Mouse (Mus musculus) ZHBTc4 (cell line): ENCODE results near the gene Gtf3a.
A peak's percentile ranks its signal among the peaks of the same experiment; 100 is the strongest.
"Not testable (repeated sequence)": the region's sequence is repeated elsewhere in the genome, so short reads cannot be mapped to it uniquely, and the experiment has no call there.

Experiments
- DNase-seq: peaks from one replicate; pipeline ENCODE4 v3.0.0-alpha.2; 2011; ENCODE audit warnings: low read depth, low spot score

Gtf3a gene

DNA sequence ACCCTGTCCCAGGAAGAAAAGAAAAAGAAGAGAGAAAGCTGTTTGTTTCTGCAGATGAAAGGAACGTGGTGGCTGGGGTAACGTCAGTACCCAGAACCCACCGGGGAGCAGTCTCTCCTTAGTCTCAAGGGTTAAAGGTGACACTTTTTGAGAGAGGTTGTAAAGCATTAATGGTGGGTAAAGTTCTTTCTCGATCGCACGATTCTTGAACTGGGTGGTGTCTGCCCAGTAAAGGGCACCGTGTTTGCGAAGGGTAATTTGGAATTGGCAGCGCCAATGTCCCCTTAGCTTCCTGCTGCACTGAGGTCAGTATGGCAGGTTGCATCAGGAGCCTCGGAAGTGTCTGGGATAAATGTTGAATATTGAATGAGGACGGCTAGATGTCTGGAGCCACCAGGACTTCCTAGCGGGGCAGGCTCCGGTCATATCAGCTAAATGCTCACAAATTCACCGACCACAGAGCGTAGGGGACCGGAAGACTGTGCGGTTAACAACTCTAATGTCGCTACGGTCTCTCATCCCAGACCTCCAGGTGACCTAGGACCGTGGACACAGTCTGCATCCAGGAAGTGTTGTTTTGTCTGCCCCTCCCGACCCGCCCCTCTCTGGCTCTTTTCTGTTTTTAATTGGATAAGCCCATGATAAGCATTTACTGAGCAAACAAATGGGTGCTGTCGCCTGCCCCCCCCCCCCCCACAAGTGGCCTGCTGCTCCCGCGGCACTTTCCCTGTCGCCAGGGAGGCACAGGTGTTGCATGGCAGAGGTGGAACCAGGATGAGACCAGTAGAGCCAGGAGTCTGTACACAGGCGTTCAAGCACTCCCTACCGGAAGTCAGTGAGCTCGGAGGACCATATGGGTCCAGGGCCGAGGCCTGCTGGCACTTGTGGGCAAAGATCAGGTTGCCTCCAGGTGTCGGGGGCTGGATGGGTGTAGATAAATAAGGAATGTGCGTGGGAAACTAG is 10.6 kb upstream of the Gtf3a start:
- no peak for DNase-seq

DNA sequence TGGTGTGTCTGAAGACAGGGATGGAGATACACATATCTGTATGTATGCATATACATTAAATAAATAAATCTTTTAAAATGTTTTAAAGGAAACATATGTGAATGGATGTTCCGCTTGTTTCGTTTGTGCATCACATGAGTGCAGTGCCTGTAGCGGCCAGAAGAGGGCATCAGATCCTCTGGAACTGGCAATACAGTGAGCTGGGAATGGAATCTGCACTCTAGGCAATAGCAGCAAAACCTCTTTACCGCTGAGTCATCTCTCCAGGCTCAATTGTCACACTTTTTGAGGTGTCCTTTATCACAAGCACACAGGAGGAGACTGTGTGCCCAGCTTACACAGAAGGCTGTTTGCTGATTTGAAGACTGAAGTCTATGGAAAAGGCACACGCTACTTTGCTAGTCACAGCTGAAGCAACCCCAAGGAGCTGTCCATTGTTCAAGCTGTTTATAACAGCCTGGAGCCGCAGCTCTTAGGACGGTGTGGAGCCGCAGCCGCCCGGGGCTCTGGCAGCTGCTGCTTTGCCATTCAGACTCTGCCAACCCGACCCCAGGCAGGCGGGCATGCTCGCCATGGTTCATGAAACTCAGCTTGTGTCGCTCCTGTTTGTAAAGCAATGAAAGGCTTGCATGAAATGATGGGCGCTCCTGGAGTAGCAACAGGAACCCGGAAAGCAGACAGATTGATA is 9.2 kb upstream of the Gtf3a start:
- DNase-seq = peak; percentile 91

DNA sequence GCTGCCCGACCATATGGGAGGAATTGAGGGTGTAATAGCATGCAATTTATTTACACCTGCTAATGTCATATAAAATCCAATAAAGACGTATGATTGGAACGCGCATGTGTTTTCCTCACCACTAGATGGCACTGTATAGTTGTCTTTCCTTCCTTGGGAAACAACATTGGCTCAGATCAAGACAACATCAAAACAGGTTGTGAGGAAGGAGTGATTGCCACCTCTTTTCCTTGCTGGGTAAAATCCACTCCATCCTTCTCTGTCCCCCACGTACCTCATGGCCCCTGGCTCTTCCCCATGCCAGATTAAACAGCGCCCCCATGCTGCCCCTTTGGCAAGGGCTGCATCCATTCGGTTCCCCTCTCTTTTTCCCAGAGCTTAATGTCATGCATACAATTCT is 8.2 kb upstream of the Gtf3a start:
- DNase-seq = peak; percentile 72

DNA sequence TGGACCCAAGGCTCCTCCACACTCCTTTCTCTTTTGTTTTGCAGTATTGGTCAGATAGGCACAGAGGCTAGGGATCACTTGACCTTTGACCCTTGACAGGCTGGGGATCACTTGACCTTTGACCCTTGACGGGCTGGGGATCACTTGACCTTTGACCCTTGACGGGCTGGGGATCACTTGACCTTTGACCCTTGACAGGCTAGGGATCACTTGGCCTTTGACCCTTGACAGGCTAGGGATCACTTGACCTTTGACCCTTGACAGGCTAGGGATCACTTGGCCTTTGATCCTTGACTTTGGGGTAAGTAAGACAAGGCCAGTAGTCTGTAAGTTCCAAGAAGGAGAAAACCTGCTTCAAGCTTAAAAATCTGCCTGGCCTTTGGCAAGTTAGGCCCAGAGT is 6.5 kb upstream of the Gtf3a start:
- not testable (repeated sequence) for DNase-seq

DNA sequence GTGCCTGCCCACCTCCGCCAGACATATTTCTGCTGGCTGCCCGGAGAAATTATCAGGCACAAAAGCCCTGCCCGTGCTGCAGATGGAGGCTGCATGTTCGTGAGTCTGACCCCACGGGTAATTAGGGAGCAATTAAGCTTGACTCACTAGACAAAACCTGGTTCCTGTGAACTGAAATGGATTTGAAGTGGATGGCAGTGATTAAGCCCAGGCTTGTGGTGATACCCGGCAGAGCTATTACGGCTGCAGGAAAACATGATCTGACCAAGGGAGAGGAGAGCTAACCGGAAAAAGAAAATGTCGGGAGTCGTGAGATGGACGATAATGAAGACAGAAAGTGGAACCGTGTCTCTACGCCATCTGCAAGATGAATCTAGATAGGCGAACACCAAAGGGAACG is 5.5 kb upstream of the Gtf3a start:
- no peak for DNase-seq

DNA sequence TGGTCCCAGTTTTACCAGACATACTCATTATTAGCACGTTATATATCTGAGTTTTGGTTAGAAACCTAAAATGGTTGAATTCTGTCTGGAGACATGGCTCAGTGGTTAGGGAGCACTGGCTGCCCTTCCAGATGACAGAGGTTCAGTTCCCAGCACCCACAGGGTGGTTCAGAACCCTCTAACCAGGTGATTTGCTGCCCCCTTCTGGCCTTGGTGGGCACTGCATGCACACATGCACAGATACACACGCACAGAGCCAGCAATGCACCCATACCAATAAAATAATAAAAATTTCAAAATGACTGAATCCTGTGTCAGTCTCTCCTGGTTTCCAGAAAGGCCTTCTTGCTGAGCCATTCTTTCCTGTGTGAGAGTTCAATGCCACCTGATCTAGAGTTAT is 3.9 kb upstream of the Gtf3a start:
- DNase-seq = peak; percentile 57

DNA sequence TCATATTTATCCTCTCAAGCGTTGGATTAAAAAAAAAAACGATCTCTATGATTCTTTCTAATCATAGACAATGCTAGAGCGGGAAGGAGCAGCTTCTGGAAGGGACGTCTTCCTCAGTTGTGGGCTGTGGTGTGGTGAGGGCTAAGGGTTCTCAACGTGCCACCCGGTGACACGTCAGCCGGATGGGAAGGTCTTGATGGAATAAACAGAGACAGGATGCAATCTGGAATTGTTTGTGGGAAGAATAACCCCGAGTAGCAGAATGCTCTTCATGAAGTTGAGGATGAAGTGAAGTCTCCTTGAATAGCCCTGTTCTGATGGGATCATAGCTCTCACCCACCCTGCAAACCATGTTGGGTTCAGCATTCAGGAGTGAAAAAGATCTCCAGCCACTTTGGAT is 1.8 kb upstream of the Gtf3a start:
- DNase-seq = no peak

DNA sequence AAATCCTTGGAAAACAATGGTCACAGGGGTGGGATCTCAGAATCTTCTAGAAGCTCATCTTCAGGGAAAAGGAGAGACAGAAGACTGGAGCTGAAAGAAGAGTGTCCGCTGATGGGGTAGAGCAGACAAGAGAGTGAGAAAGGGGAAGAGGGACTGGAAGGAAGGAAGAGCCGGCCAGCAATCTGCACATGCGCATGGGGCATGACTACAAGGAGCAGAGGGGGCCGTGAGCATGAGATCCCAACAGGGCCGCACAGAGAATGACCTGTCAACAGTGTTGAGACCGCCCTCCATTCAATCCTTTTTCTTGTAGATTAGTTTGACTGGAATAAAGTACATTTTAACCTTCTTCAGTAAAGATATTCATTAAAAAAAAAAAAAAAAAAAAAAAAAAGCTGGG is 960 bp upstream of the Gtf3a start:
- DNase-seq = peak; percentile 79

DNA sequence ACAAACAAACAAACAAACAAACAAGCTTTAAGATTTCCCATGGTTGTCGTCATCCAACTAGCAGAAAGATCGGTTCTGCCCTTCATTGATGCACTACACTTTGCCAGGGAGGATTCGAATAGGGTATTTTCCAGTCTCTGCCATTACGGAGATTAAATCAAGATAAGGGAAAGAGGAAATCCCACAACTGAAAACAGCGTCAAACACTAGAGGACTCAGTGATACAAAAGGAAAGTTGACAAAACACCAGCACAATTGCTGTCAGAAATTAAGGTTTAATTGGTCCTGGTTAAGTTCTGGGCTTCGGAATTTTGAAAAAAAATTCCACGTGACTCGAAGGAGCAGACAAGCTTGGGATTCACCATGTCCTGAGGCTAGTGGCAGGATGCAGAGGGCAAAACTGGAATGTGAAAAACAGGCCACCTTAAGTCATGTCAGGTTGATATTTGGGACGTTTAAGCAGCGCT is 383 bp upstream of the Gtf3a start:
- DNase-seq = no peak

DNA sequence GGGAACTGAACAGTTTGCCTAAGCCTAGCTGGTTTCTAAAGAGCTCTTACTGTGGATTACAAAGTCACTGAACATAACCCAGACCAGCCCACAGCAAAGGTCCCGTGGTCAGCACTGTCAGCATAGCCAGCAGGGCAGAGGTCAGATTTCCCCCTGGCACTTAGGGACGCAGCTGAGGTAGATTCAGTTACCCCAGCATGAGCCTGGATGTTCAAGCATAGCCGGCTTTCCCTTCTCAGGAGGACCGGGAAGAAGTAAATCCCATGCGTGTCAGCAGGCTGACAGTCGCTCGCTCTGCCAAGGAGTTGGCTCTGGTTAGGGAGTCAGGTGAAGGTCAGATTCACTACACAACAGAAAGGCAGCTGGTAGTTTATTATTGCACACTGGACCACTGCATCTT is 6.1 kb downstream of the Gtf3a start:
- DNase-seq = no peak

DNA sequence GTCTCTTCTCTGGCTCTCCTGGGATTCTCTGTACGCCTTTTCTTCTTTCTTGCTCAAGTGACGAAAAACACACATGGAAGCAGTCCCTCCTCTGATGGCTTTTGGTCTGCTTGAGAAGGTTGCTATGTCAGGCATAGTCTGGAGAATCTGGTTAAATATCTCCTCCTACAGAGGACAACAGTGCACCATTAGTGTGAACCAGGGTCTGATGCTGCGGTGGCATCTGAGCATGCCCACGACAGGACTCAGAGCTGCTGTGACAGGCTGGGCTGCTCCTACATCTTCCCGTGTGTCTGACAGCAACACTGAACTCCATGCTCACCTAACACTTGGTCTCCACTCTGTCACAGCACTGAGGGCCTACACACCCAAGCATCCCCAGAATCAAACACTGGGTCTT is 7.2 kb downstream of the Gtf3a start:
- DNase-seq = no peak

DNA sequence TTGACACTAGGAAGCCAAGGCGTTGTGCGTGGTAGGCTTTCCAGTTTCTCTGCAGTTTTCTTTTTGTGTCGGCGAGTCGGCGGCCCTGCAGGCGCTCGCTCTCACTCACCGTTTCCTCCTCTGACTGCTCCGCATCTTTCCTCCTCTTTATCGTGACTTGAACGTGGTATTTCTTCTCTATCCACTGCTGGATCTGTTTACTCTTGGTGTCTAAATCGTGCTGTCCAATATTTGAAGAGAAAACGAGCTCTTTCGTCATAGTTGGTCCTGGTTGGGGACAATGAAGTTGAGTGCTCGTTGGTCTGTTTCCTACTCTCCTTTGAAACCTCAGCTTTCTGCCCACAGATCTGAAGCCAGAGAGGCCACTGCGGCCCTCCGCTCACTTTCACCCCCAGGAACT is 8.2 kb downstream of the Gtf3a start:
- DNase-seq = no peak

DNA sequence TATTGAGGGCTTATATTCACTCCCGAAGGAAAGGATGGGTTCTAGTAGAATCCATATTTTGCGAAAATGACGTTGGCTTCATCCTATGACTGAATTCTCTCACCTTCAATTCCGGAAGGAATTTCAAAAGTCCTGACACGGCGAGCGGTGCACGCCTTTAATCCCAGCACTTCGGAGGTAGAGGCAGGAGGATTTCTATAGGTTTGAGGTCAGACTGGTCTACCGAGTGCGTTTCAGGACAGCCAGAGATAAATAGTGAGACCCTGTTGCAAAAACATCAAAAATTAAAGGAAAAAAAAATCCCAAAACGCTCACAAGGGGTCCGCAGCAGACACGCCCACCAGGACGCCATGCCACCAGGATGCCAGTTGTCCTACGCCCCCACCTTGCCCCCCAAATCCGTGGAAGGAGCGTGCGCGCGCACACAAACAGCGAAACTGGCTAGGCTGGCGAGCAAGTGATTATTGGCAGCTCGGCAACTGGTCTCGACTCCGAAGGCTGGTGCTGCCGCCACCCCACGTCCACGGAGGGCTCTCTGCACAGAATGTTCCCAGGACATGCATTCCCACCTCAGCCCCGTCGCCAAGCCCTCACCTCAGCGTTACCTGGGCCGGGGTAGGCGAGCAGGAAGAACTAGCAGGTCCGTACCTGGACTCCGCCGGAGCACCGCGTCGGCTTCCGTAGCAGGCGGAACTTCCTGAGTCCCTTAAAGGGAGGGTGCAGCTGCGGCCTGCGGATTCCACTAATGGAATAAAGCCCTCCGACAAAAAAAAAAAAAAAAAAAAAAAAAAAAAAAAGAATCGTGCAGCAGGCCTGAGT is 14.9 kb downstream of the Gtf3a start, which contains the start of gene Mtif3:
TSS of gene Mtif3 (minus strand) at position 683 of the 819 bp plus-strand sequence.
- DNase-seq = peak; percentile 94

DNA sequence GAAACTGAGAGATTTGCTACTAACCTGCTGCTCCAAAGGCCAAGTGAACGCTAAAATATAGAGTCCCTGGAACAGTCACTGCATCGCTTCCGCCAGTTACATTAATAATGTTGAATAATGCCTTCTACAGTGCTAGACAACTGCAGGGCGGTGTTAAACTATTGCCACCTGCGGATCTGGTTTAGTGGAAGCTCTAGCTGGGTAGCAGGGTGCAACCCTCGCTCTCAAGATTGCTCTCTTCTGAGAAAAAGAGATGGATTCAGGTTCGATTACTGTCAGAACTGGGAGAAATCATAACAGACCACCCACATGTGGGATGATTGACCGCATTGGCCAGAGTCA is 15.5 kb downstream of the Gtf3a start:
- no peak for DNase-seq

DNA sequence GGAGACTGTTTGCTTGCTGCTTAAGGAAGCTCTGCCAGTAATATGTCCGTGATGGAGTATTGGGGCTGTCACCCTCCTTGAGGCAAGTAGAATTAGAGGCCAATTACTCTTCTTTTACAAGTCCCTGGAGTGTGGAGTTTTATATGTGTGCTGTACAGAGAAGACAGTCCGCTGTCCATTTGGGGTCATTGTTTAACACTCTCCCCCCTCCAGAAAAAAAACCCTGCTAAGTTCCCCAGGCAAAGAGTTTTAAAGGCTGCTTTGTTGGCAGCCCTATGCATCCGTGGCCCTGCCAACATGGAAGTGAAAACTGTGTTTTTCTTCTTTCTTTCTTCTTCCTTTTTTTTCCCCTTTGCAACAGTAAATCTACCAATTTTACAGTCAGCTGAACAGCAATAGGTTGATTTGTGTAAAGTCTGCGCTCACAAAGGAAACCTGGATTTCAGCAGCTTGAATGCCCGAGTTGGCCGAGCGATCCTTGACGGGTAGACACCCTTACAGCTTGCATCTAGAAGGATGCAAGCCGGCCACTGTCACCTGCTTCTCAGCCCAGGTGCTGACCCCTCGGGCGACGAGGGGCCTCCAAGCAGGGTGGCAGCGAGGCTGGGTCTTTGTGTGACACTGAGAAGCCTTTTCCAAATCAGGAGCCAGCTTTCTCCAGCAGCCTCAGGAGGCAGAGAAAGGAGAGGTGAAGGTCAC is 20.4 kb downstream of the Gtf3a start:
- no peak for DNase-seq

DNA sequence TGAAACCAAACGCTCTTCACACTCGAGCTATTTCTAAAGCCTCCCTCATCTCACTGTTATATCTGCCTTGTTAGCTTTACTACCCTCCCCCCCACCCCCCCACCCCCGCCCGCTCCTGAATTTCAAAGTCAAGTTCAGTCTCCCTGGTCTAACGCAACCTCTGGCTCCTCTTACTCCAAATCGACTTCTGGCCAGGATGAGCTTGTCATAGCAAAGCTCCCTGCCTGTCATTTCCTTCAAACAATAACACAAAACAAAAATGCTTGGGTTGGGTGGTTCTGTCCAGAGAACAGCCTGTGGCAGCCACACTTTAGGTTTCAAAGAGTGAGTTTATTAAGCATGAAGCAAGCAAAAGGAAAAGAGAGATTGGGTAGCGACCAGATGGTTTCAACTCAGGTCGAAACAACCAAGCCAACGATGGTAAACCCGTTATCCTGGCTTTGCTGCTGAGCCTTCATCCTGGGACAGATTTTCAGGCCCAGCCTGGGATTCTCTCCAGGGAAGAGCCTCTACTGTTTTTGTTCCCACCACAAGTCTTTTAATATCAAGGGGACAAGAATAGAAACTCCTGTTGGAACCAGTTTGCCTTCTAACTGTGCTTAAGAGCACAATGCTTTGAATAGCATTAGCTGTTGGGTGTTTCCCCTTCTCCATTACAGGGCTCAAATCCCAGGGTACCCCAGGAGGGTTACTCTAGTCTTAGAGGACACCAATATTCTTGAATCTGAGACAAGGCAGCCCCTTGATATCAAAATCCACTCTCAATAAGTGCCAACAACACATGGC is 23.5 kb downstream of the Gtf3a start:
- peak; percentile 66 for DNase-seq

DNA sequence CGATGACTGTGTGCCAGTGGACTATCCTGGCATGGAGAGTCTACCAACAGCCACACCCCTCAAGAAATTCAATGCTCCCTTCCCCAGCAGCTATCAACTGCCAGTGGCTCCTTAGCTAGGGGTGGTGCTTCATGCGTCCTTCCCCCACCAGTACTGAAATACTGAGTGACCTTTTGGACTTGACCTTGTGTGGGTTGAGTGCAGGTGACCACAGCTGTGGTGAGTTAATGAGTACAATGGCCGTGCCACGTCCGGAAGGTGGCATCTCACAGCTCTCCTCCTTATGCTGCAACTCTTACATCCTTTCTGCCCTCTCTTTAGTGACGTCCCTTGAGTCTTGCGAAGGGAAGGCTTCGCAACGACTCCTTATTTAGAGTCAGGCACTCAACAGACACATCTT is 24.9 kb downstream of the Gtf3a start:
- DNase-seq = no peak

DNA sequence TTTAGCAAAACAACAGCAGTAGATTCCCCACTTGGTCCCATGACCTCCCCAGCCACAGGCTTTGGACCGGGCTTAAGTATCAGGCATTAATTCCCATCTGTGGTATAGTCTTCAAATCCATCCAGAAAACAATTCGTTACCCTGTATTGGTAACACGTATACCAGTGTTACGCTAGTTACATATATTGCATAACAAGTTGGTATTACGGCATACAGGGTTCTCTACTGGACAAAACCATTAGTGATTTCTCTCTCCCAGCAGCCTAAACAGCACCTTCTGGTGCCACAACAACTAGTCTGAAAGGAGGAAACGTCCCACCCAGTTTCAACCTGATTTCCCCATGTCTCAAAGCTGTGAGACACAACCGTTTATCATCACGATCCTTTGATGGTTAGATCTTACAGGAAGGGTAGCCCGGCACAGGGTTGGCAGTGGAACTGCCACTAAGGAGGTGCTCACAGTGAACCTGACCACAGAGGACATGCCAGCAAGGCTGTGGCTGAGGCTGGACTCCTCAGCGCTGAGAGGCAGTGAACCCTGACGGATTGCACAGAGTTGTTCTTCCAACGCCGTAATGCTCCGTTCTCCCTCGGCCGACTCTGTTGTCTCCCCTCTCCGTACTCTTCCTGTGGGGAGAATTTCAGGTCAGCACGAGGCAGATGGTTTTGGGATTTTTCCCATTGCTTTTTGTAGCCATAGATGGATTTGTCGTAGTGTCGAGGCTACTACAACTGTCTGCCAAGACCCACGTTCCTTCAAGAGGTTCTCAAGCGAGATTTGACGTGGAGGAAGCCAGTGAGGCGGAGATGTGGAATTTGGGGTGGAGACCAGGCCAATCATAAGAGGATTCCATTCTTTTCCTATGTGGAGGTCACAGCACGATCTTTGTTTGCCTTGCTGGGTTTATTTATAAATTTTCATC is 25.7 kb downstream of the Gtf3a start:
- no peak for DNase-seq

DNA sequence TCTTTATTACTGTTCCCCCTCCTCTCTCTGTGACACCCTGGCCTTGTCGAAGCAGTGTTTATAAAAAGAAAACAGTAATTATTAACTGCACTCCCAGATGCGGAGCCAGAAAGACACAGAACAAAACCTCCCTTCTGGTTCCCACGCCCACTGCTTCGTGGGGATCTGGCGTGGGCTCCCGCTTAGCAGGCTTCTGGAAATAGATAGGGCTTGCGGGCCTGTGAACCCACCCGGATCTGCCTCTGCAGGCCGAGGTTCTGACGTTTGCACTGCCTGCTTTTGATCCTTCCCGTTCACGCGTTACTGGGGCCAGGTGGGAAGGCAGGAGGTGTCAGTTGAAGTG is 26.3 kb downstream of the Gtf3a start:
- no peak for DNase-seq

DNA sequence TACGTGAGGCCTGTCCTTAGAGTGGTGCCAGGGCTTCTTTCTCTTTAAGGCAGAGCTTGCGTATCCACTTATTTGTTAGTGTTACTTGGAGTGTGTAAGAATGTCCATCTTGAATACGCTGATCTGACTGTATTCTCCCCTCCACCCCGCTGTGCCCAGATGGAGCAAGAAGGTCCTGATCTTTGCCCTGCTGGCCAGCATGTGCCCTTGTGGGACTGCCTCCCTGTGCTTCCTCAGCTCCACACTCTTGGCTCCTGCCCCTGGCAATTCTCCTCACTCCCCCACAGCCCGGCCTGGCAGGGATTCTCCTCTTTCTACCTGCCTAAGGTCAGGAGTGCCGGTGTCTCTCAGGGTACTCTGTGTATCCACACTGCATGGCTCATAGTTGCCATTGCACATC is 32.9 kb downstream of the Gtf3a start:
- DNase-seq = no peak
